Mouse (Mus musculus) lung, adult 2 months (tissue): ENCODE data around the gene 4930447C04Rik.

Source experiments
- CTCF ChIP-seq: fragments of 200-500 bp; IDR thresholded peaks from 2 replicates; pipeline ENCODE4 v1.5.1; 2011; ENCODE audit warnings: mild to moderate bottlenecking, low read length, control low read depth; ENCODE audit not compliant: insufficient read depth
- POLR2A ChIP-seq: fragments of 200-500 bp; IDR thresholded peaks from 2 replicates; pipeline ENCODE4 v1.6.1; 2011; ENCODE audit warnings: low read depth, mild to moderate bottlenecking, control low read depth, low read length, borderline replicate concordance; ENCODE audit errors: extremely low read depth

DNA sequence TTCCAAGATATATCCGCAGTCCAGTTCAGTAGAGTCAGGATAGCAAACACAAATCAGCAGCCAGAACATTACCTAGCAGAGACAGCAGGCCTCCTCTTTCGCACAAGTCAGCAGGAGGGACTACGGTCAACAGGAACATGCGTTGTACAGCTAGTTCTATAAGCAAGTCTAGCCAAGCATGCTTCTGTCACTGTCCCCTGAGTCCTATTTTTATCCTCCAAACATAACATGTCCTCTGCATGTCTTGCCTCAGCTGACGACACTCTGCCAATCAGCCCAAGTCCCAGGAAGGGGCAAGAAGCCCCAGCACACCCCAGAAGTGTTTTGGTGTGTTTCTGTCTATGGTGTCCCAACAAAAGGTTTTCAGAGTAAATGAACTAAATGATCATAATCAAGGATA, 13.3 kb upstream of the 4930447C04Rik start:
- TF ChIP-seq CTCF (no peak), POLR2A (no peak)
